In the genomic region with DNA sequence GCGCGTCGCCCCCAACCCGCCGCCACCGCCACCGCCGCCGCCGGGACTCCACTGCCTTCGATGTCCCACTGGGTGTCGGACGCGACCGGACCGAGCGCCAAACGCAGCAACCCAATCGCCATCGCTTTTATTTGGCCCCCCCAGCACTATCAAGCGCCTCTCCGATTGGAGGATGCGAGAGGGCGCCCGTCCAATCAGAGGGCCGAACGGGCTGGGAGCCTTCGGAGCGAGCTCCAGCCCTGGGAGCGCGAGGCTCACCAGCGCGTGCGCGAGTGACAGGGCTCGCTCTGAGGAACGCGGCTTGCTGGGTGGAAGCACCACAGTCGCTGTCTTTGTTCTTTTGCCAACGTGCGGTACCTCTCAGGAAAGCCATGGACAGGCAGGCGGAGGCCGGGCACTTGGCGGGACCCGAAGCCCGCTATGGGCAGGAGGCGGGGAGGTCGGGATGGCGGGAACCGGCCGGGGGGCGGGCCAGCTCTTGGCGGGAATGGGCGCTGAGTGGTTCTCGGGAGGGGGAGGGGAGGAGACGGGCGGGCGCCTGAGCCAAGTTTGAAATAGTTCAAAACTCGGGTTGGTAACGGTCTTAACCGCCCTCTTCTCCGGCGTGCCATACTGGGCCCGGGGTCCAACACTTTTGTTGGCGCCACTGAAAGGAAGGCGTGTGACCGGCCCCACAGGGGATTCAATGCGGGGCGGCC, we compare ENCODE assay signal across 7 mouse cellular contexts. TPM values are rescaled to one million over a fixed set of nuclear protein-coding genes. Genes with fewer than 3 reads are reported as not detected.
DNase-seq lines count a peak whose midpoint lies in the region; ATAC-seq lines count a peak whose summit lies in the region.

Ezh2 (minus strand) TSS at position 416 of the 698 bp plus-strand sequence.

- H3K27ac ChIP-seq in intestine, embryonic 15.5 days, result peak within 1 kb of the TSS; percentile 99
- H3K27ac ChIP-seq in midbrain, embryonic 10.5 days (replicated peaks), result peak within 1 kb of the TSS; percentile 98

- peak; percentile 99 for ATAC-seq in intestine, embryonic 15.5 days

- H3K9ac ChIP-seq in intestine, embryonic 15.5 days, result peak within 1 kb of the TSS; percentile 94

- no peaks in the 10 kb centered on the region for H3K36me3 ChIP-seq in intestine, embryonic 15.5 days
- no peaks in the 10 kb centered on the region for H3K36me3 ChIP-seq in midbrain, embryonic 10.5 days

- H3K9me3 ChIP-seq in intestine, embryonic 15.5 days, result no peaks in the 10 kb centered on the region
- no peaks in the 10 kb centered on the region for H3K9me3 ChIP-seq in midbrain, embryonic 10.5 days (replicated peaks)

- under 1% methylated on average over 65 of the region's 69 CpGs for WGBS in intestine, embryonic 15.5 days
- WGBS in midbrain, embryonic 10.5 days, result under 1% methylated on average over 66 of the region's 69 CpGs

- peak within 1 kb of the TSS; percentile 94 for H3K4me3 ChIP-seq in intestine, embryonic 15.5 days (replicated peaks)
- H3K4me3 ChIP-seq in midbrain, embryonic 10.5 days, result peak within 1 kb of the TSS; percentile 80

- H3K27me3 ChIP-seq in intestine, embryonic 15.5 days (replicated peaks), result no peaks in the 10 kb centered on the region
- no peaks in the 10 kb centered on the region for H3K27me3 ChIP-seq in midbrain, embryonic 10.5 days (ENCODE audit: low read depth, poor library complexity, severe bottlenecking)

- peak within 1 kb of the TSS; percentile 84 for H3K4me2 ChIP-seq in intestine, embryonic 15.5 days (replicated peaks)

- H3K4me1 ChIP-seq in intestine, embryonic 15.5 days (replicated peaks), result 0 out of 2 replicates have a peak, but pooled peaks cover 2% of the 10 kb centered on the region
- H3K4me1 ChIP-seq in midbrain, embryonic 10.5 days, result peaks cover 41% of the 10 kb centered on the region

- DNase-seq in adrenal gland, adult 18-20 months (ENCODE audit: low spot score in 2 of 2), result peak; percentile 95
- peak; percentile 99 for DNase-seq in embryo, embryonic 11 days
- DNase-seq in gastrocnemius, postnatal 25 days, result peak; percentile 98
- peak; percentile 96 to 98 for DNase-seq in left cerebral cortex, postnatal 25 days (ENCODE audit: low spot score in 2 of 2)
- DNase-seq in midbrain, embryonic 10.5 days (ENCODE audit: low spot score), result peak; percentile 98
- DNase-seq in right cerebral cortex, postnatal 4 days, result peak; percentile 98

- intact Hi-C loops in left cerebral cortex, postnatal 25 days (cut with DNase I), result loop anchor here (2.0 kb wide), 1 partner anchor 140 kb away; no protein-coding TSS in a partner anchor

RNA-seq across cellular contexts. Expression of gene Ezh2, which starts in this region (rescaled TPM):
- total RNA-seq in adrenal gland, adult 18-20 months (2021), result 1 to 10 TPM; 7.8 to 9.5 TPM
- 1 to 10 TPM; 6.7 to 7.5 TPM for total RNA-seq in gastrocnemius, postnatal 25 days (2021)
- polyA plus RNA-seq in intestine, embryonic 15.5 days (2015; fragmentation: Nextera tagmentation; extraction: Ambion mirVana), result 66.6 and 77.2 TPM in 2 replicates
- 10 to 100 TPM; 12.4 to 13.1 TPM for total RNA-seq in left cerebral cortex, postnatal 25 days (2021)
- polyA plus RNA-seq in midbrain, embryonic 10.5 days (2016; fragmentation: Nextera tagmentation; extraction: Ambion mirVana), result 175 and 184 TPM in 2 replicates

Comparison
In these comparisons a context has a peak if more than half of its experiments do, and no peak if none do; other contexts are left out.
1. Peak in every context shown above with its lines: DNase-seq, ATAC-seq, H3K4me3 ChIP-seq and H3K27ac ChIP-seq.